Mouse (Mus musculus) liver, embryonic 12.5 days (tissue): ENCODE results near the gene Rab34. TPM values are rescaled to one million over a fixed set of nuclear protein-coding genes. Genes with fewer than 3 reads are reported as not detected.
"Not testable (repeated sequence)": the region's sequence is repeated elsewhere in the genome, so short reads cannot be mapped to it uniquely, and the experiment has no call there.

Experiments
- ATAC-seq: fragments of 200-750 bp; cut with Nextera tagmentation; 2 replicates; pipeline ENCODE4 v1.8.0; 2017; ENCODE audit warnings: moderate number of reproducible peaks, mild to moderate bottlenecking, moderate library complexity
- H3K27ac ChIP-seq: fragments of 300-500 bp; sonication (generic); 2 replicates; pipeline ENCODE4 v1.5.1; 2016; ENCODE audit warnings: mild to moderate bottlenecking
- H3K27me3 ChIP-seq: fragments of 300-500 bp; sonication (generic); replicated peaks from 2 replicates; pipeline ENCODE4 v1.6.1; 2016; ENCODE audit warnings: mild to moderate bottlenecking, moderate library complexity
- H3K36me3 ChIP-seq: fragments of 300-500 bp; sonication (generic); 2 replicates; pipeline ENCODE4 v1.6.1; 2016; ENCODE audit warnings: mild to moderate bottlenecking, moderate library complexity
- H3K4me1 ChIP-seq: fragments of 300-500 bp; sonication (generic); 2 replicates; pipeline ENCODE4 v1.6.1; 2016
- H3K4me2 ChIP-seq: fragments of 300-500 bp; sonication (generic); 2 replicates; pipeline ENCODE4 v1.6.1; 2016; ENCODE audit warnings: mild to moderate bottlenecking, moderate library complexity
- H3K4me3 ChIP-seq: fragments of 300-500 bp; sonication (generic); 2 replicates; pipeline ENCODE4 v1.5.1; 2016; ENCODE audit warnings: mild to moderate bottlenecking, moderate library complexity
- H3K9ac ChIP-seq: fragments of 300-500 bp; sonication (generic); 2 replicates; pipeline ENCODE4 v1.6.1; 2016; ENCODE audit warnings: mild to moderate bottlenecking, moderate library complexity
- H3K9me3 ChIP-seq: fragments of 300-500 bp; sonication (generic); replicated peaks from 2 replicates; pipeline ENCODE4 v1.6.1; 2016; ENCODE audit warnings: mild to moderate bottlenecking, moderate library complexity
- WGBS: fragments of 180-500 bp; shearing (Covaris S2); methylation state at CpG from one replicate; pipeline ENCODE4 v1.1.7; 2016; ENCODE audit not compliant: insufficient replicate concordance; 5-methylcytosine and 5-hydroxymethylcytosine counted together
- polyA plus RNA-seq: library from polyadenylated mRNA; unstranded; fragments of >200 nt; fragmentation: Nextera tagmentation; extraction: Ambion mirVana; gene quantifications from 2 replicates; pipeline ENCODE4 v1.2.1, GENCODE M21; 2016

The Rab34 gene
- polyA plus RNA-seq, 1 experiment from 2014 or later: 20.3 TPM

DNA sequence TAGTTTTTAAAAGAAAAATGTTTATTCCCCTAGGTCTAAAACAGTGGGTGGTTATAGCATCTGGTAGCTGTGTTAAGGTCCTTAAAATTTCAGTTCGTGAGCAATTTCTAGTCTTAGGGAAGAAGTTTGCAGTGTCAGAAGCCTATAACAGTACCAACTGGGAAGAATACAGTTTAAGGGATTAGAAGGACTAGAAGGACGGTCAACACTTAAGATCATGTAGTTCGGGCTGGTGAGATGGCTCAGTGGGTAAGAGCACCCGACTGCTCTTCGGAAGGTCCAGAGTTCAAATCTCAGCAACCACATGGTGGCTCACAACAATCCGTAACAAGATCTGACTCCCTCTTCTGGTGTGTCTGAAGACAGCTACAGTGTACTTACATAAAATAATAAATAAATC lies 3.5 kb upstream of the Rab34 start:
- peaks cover 29% of the 10 kb centered on the region for H3K36me3 ChIP-seq
- not testable (repeated sequence) for H3K4me3 ChIP-seq, H3K9me3 ChIP-seq, H3K27ac ChIP-seq, H3K9ac ChIP-seq, ATAC-seq
- WGBS: 82% methylated on average over 6 of the region's 6 CpGs
- peaks cover 45% of the 10 kb centered on the region for H3K27me3 ChIP-seq
- H3K4me2 ChIP-seq: peak overlapping the region; percentile 92; the same call in 1 of the 2 replicates
- peaks cover 52% of the 10 kb centered on the region for H3K4me1 ChIP-seq

DNA sequence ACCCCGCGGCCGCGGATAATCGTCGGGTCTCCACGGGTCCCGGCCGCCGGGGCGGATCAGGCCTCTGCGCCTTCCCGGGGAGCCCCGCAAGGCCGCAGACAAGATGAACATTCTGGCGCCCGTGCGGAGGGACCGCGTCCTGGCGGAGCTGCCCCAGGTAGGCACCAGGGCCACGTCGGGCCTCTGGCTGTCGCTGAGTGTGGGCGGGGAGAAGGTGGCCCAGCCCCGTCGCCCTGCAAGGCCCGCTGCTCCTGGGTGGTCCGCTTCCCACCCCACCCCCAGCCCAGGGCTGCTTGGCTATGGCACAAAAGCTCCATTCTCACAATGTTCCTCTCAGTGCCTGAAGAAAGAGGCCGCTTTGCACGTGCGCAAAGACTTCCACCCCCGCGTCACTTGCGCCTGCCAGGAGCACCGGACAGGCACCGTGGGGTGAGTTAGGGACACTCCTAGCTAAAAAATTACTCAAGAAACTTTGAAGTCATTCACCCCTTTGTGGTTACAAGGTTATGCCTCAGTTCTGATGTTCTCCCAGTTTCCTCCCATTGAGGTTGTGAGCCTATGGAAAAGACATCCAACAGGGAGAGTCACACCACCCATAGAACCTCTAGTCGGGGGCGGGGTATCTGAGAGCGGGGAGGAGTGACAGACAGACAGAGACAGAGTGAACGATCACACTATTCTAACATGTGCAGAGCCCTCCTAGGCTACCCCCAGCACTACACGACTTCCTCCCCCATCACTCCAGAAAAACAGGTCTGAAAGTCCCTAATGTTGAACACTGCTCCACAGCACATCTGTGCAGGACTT lies 1.2 kb downstream of the Rab34 start:
- Histone ChIP-seq H3K9ac (peak overlapping the region; percentile 69), H3K4me2 (peak overlapping the region; percentile 71), H3K4me3 (peak overlapping the region; percentile 53), H3K27me3 (peaks cover 84% of the 10 kb centered on the region), H3K27ac (peak overlapping the region; percentile 76), H3K36me3 (peaks cover 21% of the 10 kb centered on the region), H3K9me3 (no peaks in the 10 kb centered on the region), H3K4me1 (peaks cover 24% of the 10 kb centered on the region)
- peak; percentile 35; the same call in 1 of the 2 replicates for ATAC-seq
- 2% methylated on average over 42 of the region's 42 CpGs for WGBS

DNA sequence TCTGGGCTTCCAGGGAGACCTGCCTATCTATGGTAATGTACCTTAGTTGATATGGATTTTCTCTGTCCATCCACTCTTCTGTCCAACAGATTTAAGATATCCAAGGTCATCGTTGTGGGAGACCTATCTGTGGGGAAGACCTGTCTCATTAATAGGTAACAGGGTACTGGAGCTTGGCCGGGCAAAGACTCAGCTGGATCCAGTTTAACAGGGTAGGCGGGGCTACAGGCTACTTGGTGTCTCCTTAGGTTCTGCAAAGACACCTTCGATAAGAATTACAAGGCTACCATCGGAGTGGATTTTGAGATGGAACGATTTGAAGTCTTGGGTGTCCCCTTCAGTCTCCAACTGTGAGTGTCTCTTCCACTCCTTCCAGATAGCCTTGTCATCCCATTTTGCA lies 1.8 kb downstream of the Rab34 start:
- Histone ChIP-seq H3K36me3 (peaks cover 21% of the 10 kb centered on the region), H3K27me3 (peaks cover 84% of the 10 kb centered on the region), H3K27ac (no peak overlapping the region), H3K4me3 (peak overlapping the region; percentile 53; the same call in 1 of the 2 replicates), H3K9ac (no peak overlapping the region), H3K4me2 (peak overlapping the region; percentile 71), H3K9me3 (no peaks in the 10 kb centered on the region), H3K4me1 (peaks cover 28% of the 10 kb centered on the region)
- ATAC-seq: no peak
- WGBS: 58% methylated on average over 6 of the region's 6 CpGs

DNA sequence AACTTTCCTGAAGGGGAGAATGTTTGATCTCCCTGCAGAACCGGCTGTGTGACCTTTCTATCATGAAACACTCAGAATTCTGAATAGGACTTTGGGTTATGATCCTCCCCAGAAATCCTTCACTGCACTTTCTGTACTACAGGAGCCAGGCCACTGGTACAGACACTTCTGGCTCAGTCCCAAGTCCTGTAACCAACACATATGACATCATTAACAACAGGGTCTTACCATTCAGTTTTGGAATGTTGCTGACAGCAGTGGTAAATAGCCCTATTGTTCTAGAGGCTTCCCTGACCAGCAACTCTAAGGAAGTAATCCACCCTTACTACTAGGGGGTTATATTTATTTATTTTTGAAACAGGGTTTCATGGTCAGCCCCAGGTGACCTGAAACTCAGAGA lies 4.9 kb downstream of the Rab34 start, which contains the start of gene Proca1:
Gene Proca1, plus strand, starts transcription at position 280 of the 400 bp plus-strand sequence.
- Histone ChIP-seq H3K9ac (no peak within 1 kb of the TSS), H3K4me2 (peak within 1 kb of the TSS; percentile 85), H3K9me3 (no peaks in the 10 kb centered on the region), H3K36me3 (peaks cover 21% of the 10 kb centered on the region), H3K27ac (no peak within 1 kb of the TSS), H3K4me3 (peak within 1 kb of the TSS; percentile 65), H3K4me1 (peaks cover 31% of the 10 kb centered on the region), H3K27me3 (peaks cover 55% of the 10 kb centered on the region)
- WGBS: 62% methylated on average over 1 of the region's 1 CpGs
- no peak for ATAC-seq

DNA sequence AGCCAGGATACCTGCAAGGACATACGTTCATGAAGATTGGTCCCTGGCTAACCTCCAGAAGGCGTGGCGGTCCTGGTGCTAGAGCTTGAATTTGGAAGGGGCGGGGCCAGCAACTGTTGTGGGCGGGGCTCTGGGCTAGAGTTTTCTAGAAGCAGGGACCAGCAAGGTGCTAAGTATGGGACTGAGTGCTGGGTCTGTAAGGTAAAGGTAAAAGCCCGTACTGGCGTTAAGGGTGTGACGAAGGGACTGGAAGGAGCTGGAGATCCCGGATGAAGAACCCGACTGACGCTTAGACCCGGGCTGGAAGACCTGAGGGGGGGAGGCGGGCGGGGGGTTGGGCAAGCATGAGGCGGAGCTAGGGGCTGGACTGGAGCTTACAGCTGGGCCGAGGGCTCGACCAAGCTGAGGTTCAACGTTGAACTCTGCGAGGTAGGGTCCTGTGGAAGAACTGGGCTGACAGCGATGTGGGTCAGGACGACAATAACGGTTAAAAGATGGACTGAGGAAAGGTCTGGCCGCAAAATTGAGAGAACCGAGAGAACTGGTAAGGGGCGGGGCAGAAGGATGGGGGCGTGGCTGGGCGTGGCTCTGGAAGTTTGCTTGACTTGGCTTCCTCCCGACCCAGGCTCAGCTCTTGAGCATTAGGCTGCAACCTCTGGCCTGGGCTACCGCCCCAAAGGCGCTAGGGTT lies 6.3 kb downstream of the Rab34 start:
- Histone ChIP-seq H3K9ac (peak overlapping the region; percentile 60), H3K4me1 (peaks cover 19% of the 10 kb centered on the region), H3K4me3 (peak overlapping the region; percentile 65), H3K27me3 (peaks cover 41% of the 10 kb centered on the region), H3K4me2 (peak overlapping the region; percentile 85), H3K36me3 (peaks cover 21% of the 10 kb centered on the region), H3K27ac (0 out of 2 replicates have a peak overlapping the region, but pooled peaks have one; percentile 37), H3K9me3 (no peaks in the 10 kb centered on the region)
- WGBS: 2% methylated on average over 30 of the region's 30 CpGs
- peak; percentile 83 for ATAC-seq

DNA sequence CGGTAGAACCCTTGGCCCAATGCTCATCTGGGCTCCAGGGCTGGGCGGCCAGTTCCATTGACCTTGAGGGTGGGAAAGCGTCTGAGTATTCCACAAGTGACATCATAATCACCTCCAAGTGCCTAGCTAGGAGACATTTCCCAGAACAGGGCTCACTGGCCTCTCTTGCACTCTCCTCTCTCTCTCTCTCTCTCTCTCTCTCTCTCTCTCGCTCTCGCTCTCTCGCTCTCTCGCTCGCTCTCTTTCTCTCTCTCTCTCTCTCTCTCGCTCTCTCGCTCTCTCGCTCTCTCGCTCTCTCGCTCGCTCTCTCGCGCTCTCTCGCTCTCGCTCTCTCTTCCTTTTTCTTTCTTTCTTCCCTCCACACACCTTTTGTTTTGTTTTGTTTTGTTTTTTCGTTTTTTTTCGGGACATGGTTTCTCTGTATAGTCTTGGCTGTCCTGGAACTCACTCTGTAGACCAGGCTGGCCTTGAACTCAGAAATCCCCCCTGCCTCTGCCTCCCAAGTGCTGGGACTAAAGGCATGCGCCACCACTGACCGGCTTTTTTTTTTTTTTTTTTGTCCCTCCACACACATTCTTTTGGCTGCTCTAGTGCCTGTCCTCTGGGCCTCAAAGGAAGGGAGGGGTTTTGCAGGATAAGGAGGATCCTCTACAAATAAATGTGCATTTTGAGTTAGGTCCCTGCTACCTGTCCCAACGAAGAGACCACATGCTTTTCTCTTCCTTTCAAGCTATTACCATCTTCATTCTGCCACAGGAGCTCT lies 7.1 kb downstream of the Rab34 start:
- peaks cover 34% of the 10 kb centered on the region for H3K27me3 ChIP-seq
- peaks cover 14% of the 10 kb centered on the region for H3K4me1 ChIP-seq
- H3K27ac ChIP-seq: no peak overlapping the region
- no peak for ATAC-seq
- peak overlapping the region; percentile 65 for H3K4me3 ChIP-seq
- H3K36me3 ChIP-seq: peaks cover 21% of the 10 kb centered on the region
- WGBS: 63% methylated on average over 23 of the region's 23 CpGs
- peak overlapping the region; percentile 85 for H3K4me2 ChIP-seq
- H3K9me3 ChIP-seq: no peaks in the 10 kb centered on the region
- H3K9ac ChIP-seq: peak overlapping the region; percentile 60

DNA sequence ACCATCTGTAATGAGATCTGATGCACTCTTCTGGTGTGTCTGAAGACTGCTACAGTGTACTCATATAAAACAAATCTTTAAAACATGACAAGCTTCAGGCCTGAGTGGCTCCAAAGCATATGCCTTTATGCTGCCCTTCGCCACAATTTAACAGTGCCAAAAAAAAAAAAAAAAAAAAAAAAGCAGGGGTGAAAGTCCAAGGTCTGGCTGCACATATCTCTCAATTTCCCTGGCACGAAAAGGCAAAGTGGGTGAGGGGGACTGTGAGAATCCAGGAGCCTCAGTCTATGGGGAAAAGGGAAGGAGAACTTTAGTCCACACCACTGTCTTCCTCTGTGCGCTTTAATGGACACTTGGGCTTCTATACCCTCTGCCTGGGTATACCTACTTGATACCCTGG lies 14.1 kb downstream of the Rab34 start:
- ATAC-seq: no peak
- no peak overlapping the region for H3K9ac ChIP-seq
- WGBS: 67% methylated on average over 3 of the region's 3 CpGs
- no peak overlapping the region for H3K4me2 ChIP-seq
- H3K4me3 ChIP-seq: no peak overlapping the region
- no peaks in the 10 kb centered on the region for H3K9me3 ChIP-seq
- no peaks in the 10 kb centered on the region for H3K4me1 ChIP-seq
- H3K27ac ChIP-seq: no peak overlapping the region
- H3K27me3 ChIP-seq: no peaks in the 10 kb centered on the region
- H3K36me3 ChIP-seq: peaks cover 41% of the 10 kb centered on the region

DNA sequence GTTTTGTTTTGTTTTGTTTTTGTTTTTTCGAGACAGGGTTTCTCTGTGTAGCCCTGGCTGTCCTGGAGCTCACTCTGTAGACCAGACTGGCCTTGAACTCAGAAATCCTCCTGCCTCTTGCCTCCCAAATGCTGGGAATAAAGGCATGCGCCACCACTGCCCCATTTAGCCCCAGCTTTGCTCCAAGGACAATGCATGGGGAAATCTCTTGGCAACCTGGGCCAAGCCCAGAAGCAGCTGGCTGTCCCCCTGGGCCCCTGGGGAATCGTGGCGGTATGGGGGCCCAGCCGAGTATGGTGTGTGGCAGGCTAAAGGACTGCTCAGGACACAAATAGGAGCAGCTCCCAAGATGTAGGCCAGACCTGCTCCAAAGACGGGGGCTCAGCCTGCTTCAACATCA lies 16.1 kb downstream of the Rab34 start:
- Histone ChIP-seq H3K4me2 (no peak overlapping the region), H3K27ac (no peak overlapping the region), H3K4me1 (no peaks in the 10 kb centered on the region), H3K9ac (no peak overlapping the region), H3K27me3 (no peaks in the 10 kb centered on the region), H3K4me3 (no peak overlapping the region), H3K9me3 (no peaks in the 10 kb centered on the region), H3K36me3 (peaks cover 60% of the 10 kb centered on the region)
- ATAC-seq: no peak
- WGBS: 82% methylated on average over 6 of the region's 6 CpGs

DNA sequence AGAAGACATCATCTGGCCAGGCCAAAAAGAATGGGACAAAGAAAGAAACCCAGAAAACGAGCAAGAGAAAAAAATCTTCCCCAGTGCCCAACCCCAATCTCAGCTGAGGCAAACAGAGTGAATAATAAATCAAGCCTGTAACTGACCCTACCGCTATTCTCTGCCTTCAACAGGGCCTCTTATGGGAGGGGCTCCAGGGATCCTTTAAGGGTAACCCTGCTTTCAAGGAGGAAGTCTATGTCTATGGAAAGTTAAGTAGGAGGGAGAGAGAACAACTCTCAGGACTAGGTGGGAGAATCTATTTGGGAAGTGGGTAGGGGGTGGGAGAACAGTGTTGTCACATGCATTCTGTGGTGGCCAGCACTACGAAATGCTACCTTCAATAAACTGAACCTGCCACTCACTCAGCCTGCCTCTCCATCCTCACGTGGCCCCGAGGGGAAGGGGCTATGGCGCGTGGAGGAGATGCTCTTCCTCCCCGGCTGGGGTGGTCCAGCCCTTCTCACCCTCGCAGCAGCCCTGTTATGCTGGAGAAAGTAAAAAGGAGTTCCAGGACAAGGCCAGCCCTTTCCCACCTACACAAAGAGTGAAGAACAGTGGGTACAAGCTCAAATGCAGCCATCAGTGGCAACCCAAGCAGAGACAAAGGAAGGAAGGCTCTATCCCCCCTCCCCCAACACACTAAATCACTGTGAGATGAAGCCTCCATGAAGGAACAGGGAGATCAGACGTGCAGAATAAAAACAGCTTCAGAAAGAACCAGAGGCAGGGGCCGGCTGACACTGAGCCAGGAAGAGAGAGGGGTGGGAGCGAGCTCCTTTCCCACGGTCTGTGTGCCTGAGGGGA lies 17.4 kb downstream of the Rab34 start:
- 76% methylated on average over 13 of the region's 13 CpGs for WGBS
- no peak overlapping the region for H3K27ac ChIP-seq
- H3K4me3 ChIP-seq: no peak overlapping the region
- peaks cover 73% of the 10 kb centered on the region for H3K36me3 ChIP-seq
- H3K9me3 ChIP-seq: no peaks in the 10 kb centered on the region
- ATAC-seq: no peak
- no peak overlapping the region for H3K9ac ChIP-seq
- no peaks in the 10 kb centered on the region for H3K4me1 ChIP-seq
- H3K27me3 ChIP-seq: no peaks in the 10 kb centered on the region
- H3K4me2 ChIP-seq: no peak overlapping the region

DNA sequence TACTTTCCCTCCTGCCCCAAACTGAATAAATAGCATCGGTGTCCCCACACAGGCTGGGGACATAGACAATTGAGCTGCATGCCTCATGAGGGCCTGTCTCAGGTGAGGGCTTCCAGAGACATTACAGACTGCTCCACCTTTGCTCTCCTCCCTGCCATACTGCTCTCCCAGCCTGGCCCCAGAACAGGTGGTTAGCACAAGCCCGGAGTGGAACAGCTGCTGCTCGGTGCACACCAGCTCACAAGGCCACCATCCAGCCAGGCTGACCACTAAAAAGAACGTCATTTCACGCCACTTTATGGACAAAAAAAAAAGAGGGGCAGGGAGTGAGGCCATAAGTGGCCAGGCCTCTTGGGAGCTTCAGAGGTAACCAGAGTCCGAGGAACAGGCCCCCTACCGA lies 19.0 kb downstream of the Rab34 start:
- Histone ChIP-seq H3K27ac (no peak overlapping the region), H3K36me3 (peaks cover 89% of the 10 kb centered on the region), H3K9me3 (no peaks in the 10 kb centered on the region), H3K27me3 (no peaks in the 10 kb centered on the region), H3K4me3 (no peak overlapping the region), H3K9ac (no peak overlapping the region), H3K4me2 (no peak overlapping the region), H3K4me1 (no peaks in the 10 kb centered on the region)
- 91% methylated on average over 7 of the region's 7 CpGs for WGBS
- ATAC-seq: no peak

DNA sequence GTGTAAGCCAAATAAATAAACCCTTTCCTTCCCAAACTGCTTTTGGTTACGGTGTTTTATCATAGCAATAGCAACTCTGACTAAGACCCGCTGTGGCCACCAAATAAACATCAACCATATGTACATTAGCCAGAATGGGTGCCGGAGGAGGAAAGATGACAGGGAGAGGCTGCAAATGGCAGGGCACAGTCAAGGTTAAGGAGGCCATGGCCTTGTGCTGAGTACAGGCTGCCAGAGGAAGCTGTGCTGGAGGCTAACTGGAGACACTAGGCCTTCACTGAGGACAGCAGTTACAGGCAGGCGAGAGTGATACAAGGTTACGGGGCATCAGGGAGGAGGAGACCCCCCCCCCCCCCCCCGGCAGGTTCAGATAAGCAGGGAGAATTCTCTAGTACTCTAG lies 21.7 kb downstream of the Rab34 start:
- H3K9ac ChIP-seq: no peak overlapping the region

More for the DNA sequence above, 21.7 kb downstream of the Rab34 start:
- WGBS: 80% methylated on average over 6 of the region's 6 CpGs
- no peak for ATAC-seq
- Histone ChIP-seq H3K4me2 (no peak overlapping the region), H3K4me1 (no peaks in the 10 kb centered on the region), H3K27me3 (no peaks in the 10 kb centered on the region), H3K9me3 (no peaks in the 10 kb centered on the region), H3K36me3 (peaks cover 100% of the 10 kb centered on the region), H3K4me3 (no peak overlapping the region), H3K27ac (no peak overlapping the region)
